Mouse (Mus musculus): ENCODE measurements around the gene Tspan5.

DNA sequence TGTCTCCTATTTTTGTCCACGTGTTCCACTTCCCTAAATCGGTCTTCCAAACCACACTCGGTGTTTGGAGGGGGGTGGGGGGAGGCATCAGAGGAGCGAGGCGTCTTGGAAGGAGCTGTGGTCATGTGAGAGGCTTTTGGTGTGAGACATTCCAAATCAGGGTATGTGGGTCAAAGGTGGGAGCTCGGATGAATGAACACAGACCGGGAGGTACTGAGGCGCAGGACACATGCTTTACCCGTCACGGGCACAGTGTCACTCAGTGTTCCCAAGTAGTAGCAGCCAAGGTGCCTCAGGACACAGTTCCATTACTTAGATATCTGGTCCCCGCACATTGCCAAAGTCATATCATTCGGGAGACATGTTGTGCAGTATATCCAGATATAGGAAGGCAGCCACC, 38.6 kb upstream of the Tspan5 start:
- no peak for TF ChIP-seq POLR2A (IDR thresholded peaks at IDR 0.05; ENCODE audit: low read depth, low read length)
- TF ChIP-seq CTCF (conservative IDR thresholded peaks at IDR 0.05; ENCODE audit: insufficient read depth, insufficient read length, low read depth, low read length): no peak
